Mouse (Mus musculus): Measurements from ENCODE around the gene Wnt5b. TPM values are rescaled to one million over a fixed set of nuclear protein-coding genes. Genes with fewer than 3 reads are reported as not detected.

Wnt5b gene
- polyA plus RNA-seq, 1 experiment from 2014 or later: 1.5 TPM

- Histone ChIP-seq H3K27me3 (replicated peaks) (no peaks in the 10 kb centered on the region; the same call in 1 of the 2 replicates), H3K4me2 (no peak overlapping the region), H3K36me3 (no peaks in the 10 kb centered on the region), H3K9ac (no peak overlapping the region), H3K27ac (no peak overlapping the region), H3K4me1 (no peaks in the 10 kb centered on the region), H3K9me3 (replicated peaks) (no peaks in the 10 kb centered on the region), H3K4me3 (no peak overlapping the region)
- no peak for ATAC-seq
- WGBS (ENCODE audit: insufficient replicate concordance): 46% methylated on average over 9 of the region's 9 CpGs
Measured at GRCm38 (mm10) chr6:119520731-119521130, 23.4 kb downstream of the Wnt5b start.

GRCm38 (mm10) chr6:119514085-119514484 lies 30.1 kb downstream of the Wnt5b start:
- WGBS (ENCODE audit: insufficient replicate concordance): 75% methylated on average over 7 of the region's 7 CpGs
- no peak for ATAC-seq
- H3K4me1 ChIP-seq: no peaks in the 10 kb centered on the region

GRCm38 (mm10) chr6:119513452-119513851 lies 30.7 kb downstream of the Wnt5b start:
- WGBS (ENCODE audit: insufficient replicate concordance): 50% methylated on average over 5 of the region's 5 CpGs
- no peak for ATAC-seq

More at GRCm38 (mm10) chr6:119514085-119514484, 30.1 kb downstream of the Wnt5b start:
- H3K4me2 ChIP-seq: no peak overlapping the region
- H3K27me3 ChIP-seq (replicated peaks): no peaks in the 10 kb centered on the region
- no peaks in the 10 kb centered on the region for H3K36me3 ChIP-seq
- H3K4me3 ChIP-seq: no peak overlapping the region
- no peak overlapping the region for H3K27ac ChIP-seq
- no peak overlapping the region for H3K9ac ChIP-seq
- no peaks in the 10 kb centered on the region for H3K9me3 ChIP-seq (replicated peaks)

GRCm38 (mm10) chr6:119512701-119513100 lies 31.4 kb downstream of the Wnt5b start:
- Histone ChIP-seq H3K9me3 (replicated peaks) (no peaks in the 10 kb centered on the region), H3K9ac (no peak overlapping the region), H3K4me2 (no peak overlapping the region), H3K36me3 (no peaks in the 10 kb centered on the region), H3K4me3 (no peak overlapping the region), H3K27me3 (replicated peaks) (no peaks in the 10 kb centered on the region), H3K4me1 (no peaks in the 10 kb centered on the region), H3K27ac (no peak overlapping the region)
- WGBS (ENCODE audit: insufficient replicate concordance): 66% methylated on average over 11 of the region's 11 CpGs
- ATAC-seq: no peak

More at GRCm38 (mm10) chr6:119513452-119513851, 30.7 kb downstream of the Wnt5b start:
- H3K9ac ChIP-seq: no peak overlapping the region
- H3K9me3 ChIP-seq (replicated peaks): no peaks in the 10 kb centered on the region
- H3K36me3 ChIP-seq: no peaks in the 10 kb centered on the region
- no peak overlapping the region for H3K4me3 ChIP-seq
- no peak overlapping the region for H3K4me2 ChIP-seq
- no peaks in the 10 kb centered on the region for H3K4me1 ChIP-seq
- H3K27me3 ChIP-seq (replicated peaks): no peaks in the 10 kb centered on the region
- no peak overlapping the region for H3K27ac ChIP-seq

DNA sequence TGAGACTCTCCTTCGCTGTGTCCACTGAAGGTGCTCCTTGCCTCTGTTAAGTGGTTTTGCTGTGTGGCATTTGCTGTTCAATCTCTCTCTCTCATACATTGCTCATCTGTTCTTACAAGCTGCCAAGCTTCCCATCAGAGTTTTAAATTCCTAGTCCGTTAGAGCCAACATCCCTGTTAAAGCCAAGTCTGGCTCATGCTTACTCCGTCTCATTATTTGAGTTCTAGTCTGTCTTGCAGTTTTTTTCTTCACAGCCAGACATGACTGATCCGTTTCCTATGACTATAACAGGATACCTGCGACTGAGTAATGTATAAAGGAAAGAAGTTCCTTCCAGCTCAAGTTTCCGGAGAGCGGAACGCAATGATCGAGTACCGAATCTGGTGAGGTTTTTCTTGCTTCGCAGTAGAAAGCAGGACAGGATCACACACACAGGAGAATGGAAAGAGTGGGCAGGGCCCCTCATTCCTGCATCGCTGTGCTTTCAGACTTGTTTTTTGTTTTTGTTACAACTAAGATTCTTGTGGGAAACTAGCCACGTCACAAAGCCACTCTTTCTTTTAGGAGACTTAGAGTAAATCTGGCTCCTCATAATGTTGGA lies 34.6 kb downstream of the Wnt5b start:
- H3K4me1 ChIP-seq: no peaks in the 10 kb centered on the region
- no peaks in the 10 kb centered on the region for H3K36me3 ChIP-seq
- no peak for ATAC-seq
- 78% methylated on average over 13 of the region's 13 CpGs for WGBS (ENCODE audit: insufficient replicate concordance)
- H3K4me2 ChIP-seq: no peak overlapping the region
- no peak overlapping the region for H3K9ac ChIP-seq
- H3K27ac ChIP-seq: no peak overlapping the region
- no peaks in the 10 kb centered on the region for H3K27me3 ChIP-seq (replicated peaks)
- no peaks in the 10 kb centered on the region for H3K9me3 ChIP-seq (replicated peaks)
- H3K4me3 ChIP-seq: no peak overlapping the region

GRCm38 (mm10) chr6:119508634-119509375 lies 35.3 kb downstream of the Wnt5b start:
- ATAC-seq: no peak

GRCm38 (mm10) chr6:119508221-119508620 lies 35.9 kb downstream of the Wnt5b start:
- H3K9me3 ChIP-seq (replicated peaks): no peaks in the 10 kb centered on the region
- no peaks in the 10 kb centered on the region for H3K27me3 ChIP-seq (replicated peaks)
- H3K4me1 ChIP-seq: no peaks in the 10 kb centered on the region
- no peak overlapping the region for H3K4me3 ChIP-seq
- whole genome bisulfite sequencing (ENCODE audit: insufficient replicate concordance): 79% methylated on average over 6 of the region's 6 CpGs
- no peak for ATAC-seq
- no peaks in the 10 kb centered on the region for H3K36me3 ChIP-seq
- no peak overlapping the region for H3K9ac ChIP-seq
- H3K27ac ChIP-seq: no peak overlapping the region
- no peak overlapping the region for H3K4me2 ChIP-seq

More at GRCm38 (mm10) chr6:119508634-119509375, 35.3 kb downstream of the Wnt5b start:
- 56% methylated on average over 10 of the region's 10 CpGs for WGBS (ENCODE audit: insufficient replicate concordance)
- Histone ChIP-seq H3K36me3 (no peaks in the 10 kb centered on the region), H3K4me3 (no peak overlapping the region), H3K4me1 (no peaks in the 10 kb centered on the region), H3K27me3 (replicated peaks) (no peaks in the 10 kb centered on the region), H3K9ac (no peak overlapping the region), H3K27ac (no peak overlapping the region), H3K4me2 (no peak overlapping the region), H3K9me3 (replicated peaks) (no peaks in the 10 kb centered on the region)

- no peak overlapping the region for H3K4me2 ChIP-seq
- H3K4me3 ChIP-seq: no peak overlapping the region
- ATAC-seq: no peak
- no peaks in the 10 kb centered on the region for H3K36me3 ChIP-seq
- no peaks in the 10 kb centered on the region for H3K27me3 ChIP-seq (replicated peaks)
- no peaks in the 10 kb centered on the region for H3K4me1 ChIP-seq
- 68% methylated on average over 9 of the region's 9 CpGs for WGBS (ENCODE audit: insufficient replicate concordance)
- no peak overlapping the region for H3K9ac ChIP-seq
- no peaks in the 10 kb centered on the region for H3K9me3 ChIP-seq (replicated peaks)
- H3K27ac ChIP-seq: no peak overlapping the region
Measured at GRCm38 (mm10) chr6:119505525-119506225, 38.5 kb downstream of the Wnt5b start.

DNA sequence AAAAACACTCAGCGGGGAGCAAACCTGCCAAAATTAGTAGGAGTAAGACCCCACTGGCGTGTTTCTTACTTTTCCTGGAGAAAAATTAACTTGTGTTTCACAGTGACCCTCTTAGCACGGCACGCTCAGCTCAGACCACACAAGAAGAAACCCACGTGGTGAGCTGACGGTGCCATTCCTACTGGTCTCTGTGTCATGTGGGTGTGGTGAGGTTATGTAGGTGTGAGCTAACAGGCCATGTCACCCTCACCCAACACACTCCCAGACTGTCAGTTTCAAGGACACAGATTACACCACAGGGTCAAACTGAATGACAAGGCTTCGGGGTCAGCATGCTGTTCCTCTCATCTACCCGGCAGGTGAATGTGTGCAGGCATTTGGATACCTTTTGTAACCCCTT lies 39.4 kb downstream of the Wnt5b start:
- no peak overlapping the region for H3K4me2 ChIP-seq
- H3K9ac ChIP-seq: no peak overlapping the region
- H3K27me3 ChIP-seq (replicated peaks): no peaks in the 10 kb centered on the region
- no peak overlapping the region for H3K4me3 ChIP-seq
- H3K4me1 ChIP-seq: no peaks in the 10 kb centered on the region
- no peak overlapping the region for H3K27ac ChIP-seq
- ATAC-seq: no peak
- 70% methylated on average over 8 of the region's 8 CpGs for WGBS (ENCODE audit: insufficient replicate concordance)
- H3K36me3 ChIP-seq: no peaks in the 10 kb centered on the region
- no peaks in the 10 kb centered on the region for H3K9me3 ChIP-seq (replicated peaks)

GRCm38 (mm10) chr6:119502031-119502430 lies 42.1 kb downstream of the Wnt5b start:
- no peaks in the 10 kb centered on the region; the same call in 1 of the 2 replicates for H3K27me3 ChIP-seq (replicated peaks)
- H3K27ac ChIP-seq: no peak overlapping the region
- no peak overlapping the region for H3K4me2 ChIP-seq
- no peak overlapping the region for H3K4me3 ChIP-seq
- no peak for ATAC-seq
- no peaks in the 10 kb centered on the region for H3K9me3 ChIP-seq (replicated peaks)
- H3K36me3 ChIP-seq: no peaks in the 10 kb centered on the region
- H3K9ac ChIP-seq: no peak overlapping the region
- no peaks in the 10 kb centered on the region for H3K4me1 ChIP-seq
- WGBS (ENCODE audit: insufficient replicate concordance): 35% methylated on average over 9 of the region's 9 CpGs

DNA sequence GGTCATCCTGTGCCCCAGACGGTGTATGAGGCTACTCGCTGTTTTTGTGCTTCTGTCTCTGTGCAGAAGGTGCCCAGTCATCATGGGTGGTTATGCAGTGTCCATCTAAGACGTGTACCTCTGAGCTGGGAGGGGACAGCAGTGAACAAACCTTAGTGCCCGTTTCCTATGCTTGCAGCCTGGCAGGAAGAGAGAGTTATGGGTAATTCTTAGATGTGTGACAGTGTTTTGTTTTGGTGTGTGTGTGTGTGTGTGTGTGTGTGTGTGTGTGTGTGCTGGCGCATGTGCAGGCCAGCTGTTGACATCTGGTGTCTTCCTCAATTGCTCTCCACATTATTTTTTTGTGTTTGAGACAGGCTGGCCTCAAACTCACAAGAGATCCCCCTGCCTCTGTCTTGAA lies 44.1 kb downstream of the Wnt5b start:
- 43% methylated on average over 5 of the region's 5 CpGs for WGBS (ENCODE audit: insufficient replicate concordance)
- ATAC-seq: no peak
- H3K9ac ChIP-seq: no peak overlapping the region
- H3K36me3 ChIP-seq: no peaks in the 10 kb centered on the region
- H3K27me3 ChIP-seq (replicated peaks): no peaks in the 10 kb centered on the region; the same call in 1 of the 2 replicates
- H3K27ac ChIP-seq: no peak overlapping the region
- no peak overlapping the region for H3K4me2 ChIP-seq
- no peaks in the 10 kb centered on the region for H3K9me3 ChIP-seq (replicated peaks)
- no peaks in the 10 kb centered on the region for H3K4me1 ChIP-seq
- no peak overlapping the region for H3K4me3 ChIP-seq

DNA sequence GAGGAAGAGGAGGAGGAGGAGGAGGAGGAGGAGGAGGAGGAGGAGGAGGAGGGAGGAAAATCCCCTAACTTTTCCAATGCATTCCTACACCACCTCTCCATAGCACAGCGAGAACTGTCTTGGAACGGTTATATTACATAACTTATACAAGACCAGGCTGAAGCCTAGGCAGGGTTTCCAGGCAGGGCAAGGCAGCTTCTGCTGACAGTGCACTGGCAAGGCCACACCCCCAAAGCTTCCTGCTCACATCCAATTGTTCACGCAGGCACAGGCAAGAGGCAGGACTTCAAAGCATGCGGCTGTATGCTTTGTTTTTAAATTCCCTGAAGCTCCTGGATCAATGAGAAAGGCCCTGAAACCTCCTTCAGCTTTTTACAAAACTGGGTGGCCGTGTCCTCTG lies 44.9 kb downstream of the Wnt5b start:
- Histone ChIP-seq H3K4me2 (no peak overlapping the region), H3K4me3 (no peak overlapping the region), H3K9me3 (replicated peaks) (no peaks in the 10 kb centered on the region), H3K27me3 (replicated peaks) (no peaks in the 10 kb centered on the region; the same call in 1 of the 2 replicates), H3K9ac (no peak overlapping the region), H3K27ac (no peak overlapping the region), H3K4me1 (no peaks in the 10 kb centered on the region), H3K36me3 (no peaks in the 10 kb centered on the region)
- WGBS (ENCODE audit: insufficient replicate concordance): 27% methylated on average over 5 of the region's 5 CpGs
- no peak for ATAC-seq
